Mouse (Mus musculus) G1E-ER4 (cell line): ENCODE results near the gene Dnah12. TPM values are rescaled to one million over a fixed set of nuclear protein-coding genes. Genes with fewer than 3 reads are reported as not detected.

Experiments
- GATA1 ChIP-seq: IDR thresholded peaks from one replicate; pipeline ENCODE4 v1.8.0; 2012; ENCODE audit warnings: low read length, inconsistent platforms
- polyA plus RNA-seq: library from polyadenylated mRNA; stranded (reverse); fragments of >175 nt; gene quantifications from 2 replicates; pipeline ENCODE4 v1.2.3, GENCODE M21; 2012

Dnah12 gene
- 0.01 TPM in 1 of 2 replicates, not detected in the other for polyA plus RNA-seq

DNA sequence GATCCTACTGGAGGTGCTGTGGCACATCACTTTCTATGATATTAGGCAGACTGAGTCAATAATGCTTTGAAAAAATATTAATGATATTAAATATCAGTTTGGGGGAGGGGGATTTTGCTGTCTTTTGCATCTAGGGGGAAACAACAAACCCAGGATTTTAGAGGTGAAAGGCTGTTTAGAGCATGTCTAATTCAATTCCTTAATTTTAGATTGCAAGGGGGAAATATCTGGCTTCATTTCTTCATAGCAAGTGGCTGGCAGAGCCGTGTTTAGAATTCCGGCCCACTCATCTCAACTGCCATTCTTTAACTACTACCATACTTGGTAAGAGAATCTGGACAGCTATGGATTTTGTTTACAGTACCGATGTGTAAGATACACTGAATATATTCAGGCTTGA lies at the start of gene Dnah12:
Dnah12 (plus strand) TSS at position 301 of the 400 bp plus-strand sequence.
- no peak for TF ChIP-seq GATA1

- no peak for TF ChIP-seq GATA1
Measured at GRCm38 (mm10) chr14:26645989-26646650, 47.0 kb upstream of the Dnah12 start.

GRCm38 (mm10) chr14:26647811-26648210 lies 45.3 kb upstream of the Dnah12 start:
- TF ChIP-seq GATA1 = no peak

GRCm38 (mm10) chr14:26651901-26652300 lies 41.2 kb upstream of the Dnah12 start:
- no peak for TF ChIP-seq GATA1

- no peak for TF ChIP-seq GATA1
Measured at GRCm38 (mm10) chr14:26658178-26658577, 34.9 kb upstream of the Dnah12 start.

DNA sequence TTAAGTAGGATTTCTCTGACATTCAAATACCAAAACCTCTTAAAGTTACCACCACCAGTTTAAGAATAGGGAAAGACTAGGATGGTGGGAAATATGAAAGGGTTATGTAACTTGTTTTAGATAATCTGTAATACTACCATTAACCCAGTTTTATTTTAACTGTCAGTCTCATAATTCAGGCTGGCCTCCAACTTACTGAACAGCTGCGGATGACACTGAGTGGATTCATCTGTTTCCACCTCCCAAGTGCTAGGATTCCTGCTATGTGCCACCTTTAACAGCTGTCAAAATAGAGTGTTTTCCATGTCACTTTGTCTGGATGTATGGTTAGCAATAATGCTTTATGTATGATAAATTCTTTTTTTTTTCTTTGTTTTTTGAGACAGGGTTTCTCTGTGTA lies 32.8 kb upstream of the Dnah12 start:
- no peak for TF ChIP-seq GATA1

DNA sequence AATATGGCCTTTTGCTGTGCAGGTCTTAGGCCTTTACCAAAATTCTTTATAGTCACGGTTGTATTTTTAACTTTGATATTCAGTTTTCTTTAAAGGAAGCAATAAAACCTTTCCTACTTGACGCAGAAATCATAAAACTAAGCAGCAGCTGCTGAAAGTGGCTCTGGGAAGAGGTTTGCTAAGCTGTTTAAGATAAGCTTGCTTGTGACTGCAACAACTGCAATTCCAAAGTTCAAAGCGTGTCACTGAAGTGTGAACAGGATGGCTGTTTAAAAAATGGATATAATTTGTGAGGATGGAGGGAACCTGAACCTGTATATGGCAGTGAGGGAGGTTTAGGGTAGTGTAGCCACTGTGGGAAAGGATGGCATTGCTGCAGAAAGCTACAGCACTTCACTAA lies 31.1 kb upstream of the Dnah12 start:
- no peak for TF ChIP-seq GATA1

DNA sequence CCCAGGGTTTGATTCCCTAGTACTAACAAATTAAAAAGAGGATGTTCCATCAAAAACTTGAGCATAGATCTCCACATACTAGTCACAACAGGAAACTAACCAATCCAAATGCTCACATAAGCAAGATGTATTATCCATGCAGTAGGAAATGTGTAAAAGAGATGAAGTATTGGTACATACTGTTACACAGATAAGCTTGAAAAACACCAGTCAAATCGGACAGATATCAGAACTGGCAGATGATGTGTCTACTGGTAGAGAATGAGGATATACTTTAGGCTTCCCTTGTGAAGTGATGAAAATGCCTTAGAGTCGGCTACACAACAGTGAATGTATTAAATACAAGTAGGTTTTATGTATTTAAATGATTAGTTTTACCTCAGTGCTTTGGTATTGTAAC lies 30.6 kb upstream of the Dnah12 start:
- peak; percentile 19 for TF ChIP-seq GATA1

DNA sequence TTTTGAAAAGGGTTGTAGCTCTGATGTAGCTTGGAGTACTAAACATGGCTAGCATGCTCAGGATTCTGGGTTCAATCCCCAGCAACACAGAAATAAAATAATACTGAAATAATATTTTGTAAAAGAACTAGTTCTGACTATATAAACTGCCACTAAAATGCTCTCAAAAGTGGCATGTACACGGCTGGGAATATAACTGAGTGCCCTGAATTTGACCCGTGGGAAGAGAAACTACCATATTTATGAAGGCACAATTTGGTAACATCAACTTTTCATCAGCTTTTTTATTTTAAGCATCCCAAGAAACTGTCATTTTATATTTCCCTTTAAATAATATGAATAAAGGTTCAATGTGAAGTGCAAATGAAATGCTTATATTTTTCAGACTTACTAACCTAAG lies 29.2 kb upstream of the Dnah12 start:
- no peak for TF ChIP-seq GATA1

- no peak for TF ChIP-seq GATA1
Measured at GRCm38 (mm10) chr14:26667991-26668370, 25.1 kb upstream of the Dnah12 start.

GRCm38 (mm10) chr14:26668371-26669291 lies 24.4 kb upstream of the Dnah12 start:
- no peak for TF ChIP-seq GATA1

DNA sequence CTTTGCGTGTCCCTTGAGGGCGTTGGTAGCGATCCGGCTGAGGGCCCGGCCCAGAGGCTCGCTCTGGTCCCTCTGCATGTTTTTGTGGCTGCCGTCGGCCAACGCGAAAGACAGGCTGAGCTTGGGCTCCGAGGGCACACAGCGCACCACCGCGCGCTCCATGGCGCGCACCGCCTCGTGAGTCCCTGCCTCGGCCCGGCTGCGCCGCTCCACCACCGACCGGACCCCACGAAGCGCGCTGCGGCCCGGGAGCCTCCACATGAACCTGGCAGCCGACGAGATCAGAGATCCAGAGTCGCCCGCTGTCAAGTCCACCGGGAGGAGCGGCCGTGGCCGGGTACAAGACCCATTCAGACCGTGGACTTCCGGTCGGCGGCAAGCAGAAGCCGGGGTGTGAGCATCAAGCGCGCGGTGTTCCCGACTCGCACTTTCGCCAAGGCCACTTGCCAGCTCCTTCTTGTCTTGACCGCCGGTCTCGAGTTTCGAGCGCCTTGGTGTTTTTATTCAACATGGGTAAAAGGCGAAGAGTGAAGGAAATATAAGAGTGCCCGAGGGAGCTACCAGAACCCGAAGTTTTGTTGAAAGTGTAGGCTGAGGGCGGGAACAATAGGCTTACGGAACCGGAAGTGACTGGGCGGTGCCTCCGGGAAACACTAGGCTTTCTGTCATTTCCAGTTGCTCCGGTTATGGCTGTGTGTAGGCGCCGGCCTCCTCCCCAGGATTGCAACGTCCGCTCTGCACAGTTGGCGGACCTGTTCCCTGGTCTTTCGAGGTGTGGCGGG lies 23.6 kb upstream of the Dnah12 start, which contains the start of gene Pde12:
Pde12 (minus strand) TSS at position 592 of the 782 bp plus-strand sequence.
- no peak for TF ChIP-seq GATA1

DNA sequence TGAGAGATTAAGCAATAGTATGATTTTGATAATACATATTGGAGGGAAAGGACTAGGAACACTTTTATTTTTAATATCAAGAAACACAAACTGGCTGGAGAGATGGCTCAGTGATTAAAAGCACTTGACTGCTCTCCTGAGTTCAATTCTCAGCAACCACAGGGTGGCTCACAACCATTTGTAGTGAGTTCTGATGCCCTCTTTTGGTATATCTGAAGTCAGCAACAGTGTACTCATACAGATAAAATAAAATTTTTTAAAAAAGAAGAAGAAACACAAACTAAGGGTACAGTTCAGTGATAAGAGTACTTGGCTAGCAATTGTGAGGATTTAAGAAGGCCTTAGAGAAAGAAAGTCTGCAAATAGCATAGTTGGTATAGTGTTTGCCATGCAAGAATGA lies 22.1 kb upstream of the Dnah12 start:
- TF ChIP-seq GATA1 = no peak

DNA sequence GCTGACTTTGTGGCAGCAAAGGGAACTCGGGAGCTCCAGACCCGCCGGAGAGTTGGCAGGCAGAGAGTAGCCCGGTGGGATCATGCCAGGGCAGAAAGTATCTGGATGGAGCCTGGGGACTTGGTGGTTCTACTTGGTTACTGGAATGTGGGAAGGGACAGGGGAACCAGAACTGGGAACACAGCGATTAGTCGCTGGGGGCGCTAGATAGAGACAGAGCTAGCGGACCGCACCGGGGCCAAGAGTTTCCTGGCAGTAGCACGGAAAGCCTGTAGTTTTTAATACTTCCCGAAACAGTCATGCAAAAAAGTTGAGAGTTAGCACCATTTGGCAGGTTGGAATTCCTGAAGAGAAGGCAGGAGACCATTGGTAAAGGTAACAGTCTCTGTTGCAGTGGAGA lies 17.7 kb upstream of the Dnah12 start:
- no peak for TF ChIP-seq GATA1

GRCm38 (mm10) chr14:26675791-26676190 lies 17.3 kb upstream of the Dnah12 start:
- no peak for TF ChIP-seq GATA1

GRCm38 (mm10) chr14:26690727-26691126 lies 2.3 kb upstream of the Dnah12 start:
- TF ChIP-seq GATA1 = no peak
